Mouse (Mus musculus) inflammation-experienced regulatory T-cells, adult 6 months (primary cell): ENCODE results near the gene Sh3rf1. TPM values are rescaled to one million over a fixed set of nuclear protein-coding genes. Genes with fewer than 3 reads are reported as not detected.

Experiments used
- ATAC-seq: one replicate; pipeline ENCODE4 v1.8.0; 2017
- polyA plus RNA-seq, 3 experiments: library from polyadenylated mRNA; unstranded; fragments of 100-300 nt; shearing (Covaris generic); gene quantifications; one replicate each; pipeline ENCODE4 v1.2.1; 2017

The Sh3rf1 gene
- polyA plus RNA-seq, 3 experiments from 2014 or later, result 6.4 to 9.2 (median 6.4) TPM

- ATAC-seq, result no peak
These were observed 41.2 kb downstream of the Sh3rf1 start for GRCm38 (mm10) chr8:61264881-61265280.

- ATAC-seq, result no peak
These were observed 41.7 kb downstream of the Sh3rf1 start for GRCm38 (mm10) chr8:61265390-61265789.

GRCm38 (mm10) chr8:61267061-61267460 is 43.4 kb downstream of the Sh3rf1 start:
- no peak for ATAC-seq

GRCm38 (mm10) chr8:61267692-61268091 is 44.0 kb downstream of the Sh3rf1 start:
- ATAC-seq, result no peak

- no peak for ATAC-seq
These were observed 44.7 kb downstream of the Sh3rf1 start for GRCm38 (mm10) chr8:61268233-61268916.

- ATAC-seq, result peak; percentile 47
These were observed 46.3 kb downstream of the Sh3rf1 start for GRCm38 (mm10) chr8:61270016-61270415.

- peak; percentile 78 for ATAC-seq
These were observed 46.9 kb downstream of the Sh3rf1 start for GRCm38 (mm10) chr8:61270541-61270940.

GRCm38 (mm10) chr8:61270961-61271360 is 47.3 kb downstream of the Sh3rf1 start:
- ATAC-seq, result peak; percentile 38

GRCm38 (mm10) chr8:61272838-61273237 is 49.2 kb downstream of the Sh3rf1 start:
- ATAC-seq, result no peak

GRCm38 (mm10) chr8:61273307-61274221 is 49.9 kb downstream of the Sh3rf1 start:
- ATAC-seq, result no peak

GRCm38 (mm10) chr8:61274602-61275462 is 51.2 kb downstream of the Sh3rf1 start:
- ATAC-seq, result no peak

- ATAC-seq, result peak; percentile 77
These were observed 52.0 kb downstream of the Sh3rf1 start for GRCm38 (mm10) chr8:61275463-61276356.

- ATAC-seq, result peak; percentile 21
These were observed 52.7 kb downstream of the Sh3rf1 start for GRCm38 (mm10) chr8:61276397-61276796.

GRCm38 (mm10) chr8:61279030-61279429 is 55.4 kb downstream of the Sh3rf1 start:
- no peak for ATAC-seq

- ATAC-seq, result peak; percentile 61
These were observed 58.9 kb downstream of the Sh3rf1 start for GRCm38 (mm10) chr8:61282303-61283168.

- ATAC-seq, result peak; percentile 69
These were observed 59.8 kb downstream of the Sh3rf1 start for GRCm38 (mm10) chr8:61283169-61284081.

GRCm38 (mm10) chr8:61285896-61286295 is 62.2 kb downstream of the Sh3rf1 start:
- no peak for ATAC-seq

- no peak for ATAC-seq
These were observed 62.7 kb downstream of the Sh3rf1 start for GRCm38 (mm10) chr8:61286394-61286793.

GRCm38 (mm10) chr8:61286795-61287385 is 63.2 kb downstream of the Sh3rf1 start:
- no peak for ATAC-seq
